Mouse (Mus musculus) megakaryocyte, adult 5-6 weeks (primary cell): ENCODE measurements around the gene Itgam. TPM values are rescaled to one million over a fixed set of nuclear protein-coding genes. Genes with fewer than 3 reads are reported as not detected.
A peak's percentile ranks its signal among the peaks of the same experiment; 100 is the strongest.

ENCODE experiments used
- ATAC-seq: 2 replicates; pipeline ENCODE4 v1.8.0; 2016; ENCODE audit warnings: mild to moderate bottlenecking, inconsistent platforms; ENCODE audit not compliant: poor library complexity, severe bottlenecking
- total RNA-seq, 2 experiments: library from RNA; stranded (forward) in 1 of 2; stranded (reverse) in 1 of 2; fragments of 153-499, 151-499 nt in 1 of 2; fragments of 221-1000, 200-1000 nt in 1 of 2; gene quantifications; 2 replicates each; pipeline versions ENCODE4 v1.2.3 to v1.2.4; 2015 to 2017

The Itgam gene
- total RNA-seq, 2 experiments from 2014 or later: 209 to 286 TPM

- 0 out of 2 replicates have a peak, but pooled peaks have one; percentile 19 for ATAC-seq
Observed at GRCm38 (mm10) chr7:128128741-128129720, 66.6 kb downstream of the Itgam start, which contains the start of gene Itgax. Gene Itgax (plus strand): TSS chr7:128129547.

GRCm38 (mm10) chr7:128132148-128132547 is 69.7 kb downstream of the Itgam start:
- no peak for ATAC-seq

GRCm38 (mm10) chr7:128133596-128133995 is 71.2 kb downstream of the Itgam start:
- ATAC-seq: peak; percentile 86

GRCm38 (mm10) chr7:128136927-128137326 is 74.5 kb downstream of the Itgam start:
- no peak for ATAC-seq

DNA sequence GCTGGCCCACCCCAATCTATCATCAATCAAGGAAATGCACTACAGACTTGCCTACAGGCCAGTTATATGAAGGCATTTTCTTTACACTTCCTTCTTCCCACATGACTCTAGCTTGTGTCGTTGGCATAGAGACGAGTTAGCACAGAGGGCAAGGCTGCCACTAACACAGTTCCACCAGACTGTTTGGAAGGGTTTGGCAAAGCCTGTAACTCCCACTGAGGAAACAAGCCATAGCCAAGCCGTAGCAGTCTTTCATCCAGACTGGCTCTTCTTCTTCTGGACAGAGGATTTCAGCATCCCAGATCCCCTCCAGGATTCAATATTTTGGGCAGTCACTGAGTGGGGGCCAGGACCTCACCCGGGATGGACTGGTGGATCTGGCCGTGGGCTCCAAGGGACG is 77.2 kb downstream of the Itgam start:
- ATAC-seq: no peak

- no peak for ATAC-seq
Observed at GRCm38 (mm10) chr7:128150970-128151369, 88.5 kb downstream of the Itgam start.

DNA sequence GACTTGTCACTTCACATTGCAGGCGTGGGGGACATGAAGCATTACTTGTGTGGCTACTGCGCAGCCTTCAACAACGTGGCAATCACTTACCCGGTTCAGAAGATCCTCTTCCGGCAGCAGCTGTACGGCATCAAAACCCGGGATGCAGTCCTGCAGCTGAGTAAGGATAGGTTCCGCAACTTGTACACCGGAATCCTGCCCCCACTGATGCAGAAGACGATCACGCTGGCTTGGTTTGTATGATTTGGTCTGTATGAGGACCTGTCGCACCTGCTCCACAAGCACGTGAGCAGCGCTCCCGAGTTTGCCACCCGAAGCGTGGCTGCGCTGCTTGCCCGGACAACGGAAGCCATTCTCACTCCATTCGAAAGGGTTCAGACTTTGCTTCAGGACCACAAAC is 91.6 kb downstream of the Itgam start, which contains the start of gene Itgad:
TSS of gene Itgad (plus strand) at position 301 of the 400 bp plus-strand sequence.
- no peak for ATAC-seq

GRCm38 (mm10) chr7:128154924-128155323 is 92.5 kb downstream of the Itgam start:
- no peak for ATAC-seq

- ATAC-seq: peak; percentile 49; the same call in 1 of the 2 replicates
Observed at GRCm38 (mm10) chr7:128158688-128159354, 96.4 kb downstream of the Itgam start.

- no peak for ATAC-seq
Observed at GRCm38 (mm10) chr7:128164001-128164400, 101.6 kb downstream of the Itgam start.

- ATAC-seq: no peak
Observed at GRCm38 (mm10) chr7:128166391-128166790, 104.0 kb downstream of the Itgam start.

Other genes with a start within 250 kb of the Itgam start
- 59.2 and 68.7 TPM in 2 replicates for gene Stx4a, start 238.3 kb upstream of the Itgam start, total RNA-seq (2015)
- 37.7 and 45.0 TPM in 2 replicates for gene Stx4a, start 238.3 kb upstream of the Itgam start, total RNA-seq (2017)
- gene Stx1b, start 238.1 kb upstream of the Itgam start, total RNA-seq (2015): 0.04 TPM in 1 of 2 replicates, not detected in the other
- not detected in 2 replicates for gene Stx1b, start 238.1 kb upstream of the Itgam start, total RNA-seq (2017)
- 16.4 and 22.5 TPM in 2 replicates for gene Zfp646, start 186.4 kb upstream of the Itgam start, total RNA-seq (2015)
- 32.2 and 36.8 TPM in 2 replicates for gene Zfp646, start 186.4 kb upstream of the Itgam start, total RNA-seq (2017)
- gene Zfp668, start 185.8 kb upstream of the Itgam start, total RNA-seq (2015): 2.9 and 5.7 TPM in 2 replicates
- 1.9 and 3.1 TPM in 2 replicates for gene Zfp668, start 185.8 kb upstream of the Itgam start, total RNA-seq (2017)
- 0.48 TPM in 1 of 2 replicates, not detected in the other for gene Prss53, start 171.7 kb upstream of the Itgam start, total RNA-seq (2015)
- gene Prss53, start 171.7 kb upstream of the Itgam start, total RNA-seq (2017): not detected in 2 replicates
- not detected in 2 replicates for gene Gm21974, start 167.2 kb upstream of the Itgam start, total RNA-seq (2015)
- not detected in 2 replicates for gene Gm21974, start 167.2 kb upstream of the Itgam start, total RNA-seq (2017)
- 49.9 and 59.6 TPM in 2 replicates for gene Vkorc1, start 167.0 kb upstream of the Itgam start, total RNA-seq (2015)
- 5.5 and 11.2 TPM in 2 replicates for gene Vkorc1, start 167.0 kb upstream of the Itgam start, total RNA-seq (2017)
- 45.1 and 47.9 TPM in 2 replicates for gene Bckdk, start 158.6 kb upstream of the Itgam start, total RNA-seq (2015)
- 31.2 and 35.5 TPM in 2 replicates for gene Bckdk, start 158.6 kb upstream of the Itgam start, total RNA-seq (2017)
- gene Kat8, start 150.1 kb upstream of the Itgam start, total RNA-seq (2015): 20.1 and 24.6 TPM in 2 replicates
- 22.7 and 23.6 TPM in 2 replicates for gene Kat8, start 150.1 kb upstream of the Itgam start, total RNA-seq (2017)
- gene Prss8, start 132.5 kb upstream of the Itgam start, total RNA-seq (2015): not detected in 2 replicates
- not detected in 2 replicates for gene Prss8, start 132.5 kb upstream of the Itgam start, total RNA-seq (2017)
- 0.78 and 1.1 TPM in 2 replicates for gene Prss36, start 115.9 kb upstream of the Itgam start, total RNA-seq (2015)
- 1.7 TPM in 1 of 2 replicates, not detected in the other for gene Prss36, start 115.9 kb upstream of the Itgam start, total RNA-seq (2017)
- 106 and 143 TPM in 2 replicates for gene Fus, start 95.2 kb upstream of the Itgam start, total RNA-seq (2015)
- gene Fus, start 95.2 kb upstream of the Itgam start, total RNA-seq (2017): 31.4 and 61.8 TPM in 2 replicates
- gene Pycard, start 68.8 kb upstream of the Itgam start, total RNA-seq (2015): 251 and 323 TPM in 2 replicates
- gene Pycard, start 68.8 kb upstream of the Itgam start, total RNA-seq (2017): 48.0 and 56.5 TPM in 2 replicates
- not detected in 2 replicates for gene Trim72, start 58.7 kb upstream of the Itgam start, total RNA-seq (2015)
- not detected in 2 replicates for gene Trim72, start 58.7 kb upstream of the Itgam start, total RNA-seq (2017)
- 9.8 and 11.2 TPM in 2 replicates for gene Gm49368, start within 50 bp of the Itgam start, total RNA-seq (2015)
- 0.81 and 2.3 TPM in 2 replicates for gene Gm49368, start within 50 bp of the Itgam start, total RNA-seq (2017)
- gene Itgax, start 66.9 kb downstream of the Itgam start, total RNA-seq (2015): 5.1 and 6.3 TPM in 2 replicates
- gene Itgax, start 66.9 kb downstream of the Itgam start, total RNA-seq (2017): 9.8 and 9.9 TPM in 2 replicates
- 1.5 and 3.4 TPM in 2 replicates for gene Itgad, start 91.7 kb downstream of the Itgam start, total RNA-seq (2015)
- 0.26 and 0.73 TPM in 2 replicates for gene Itgad, start 91.7 kb downstream of the Itgam start, total RNA-seq (2017)
- 1.3 and 6.9 TPM in 2 replicates for gene Cox6a2, start 143.7 kb downstream of the Itgam start, total RNA-seq (2015)
- 2.9 and 5.4 TPM in 2 replicates for gene Cox6a2, start 143.7 kb downstream of the Itgam start, total RNA-seq (2017)
- 3.1 and 3.9 TPM in 2 replicates for gene Armc5, start 174.7 kb downstream of the Itgam start, total RNA-seq (2015)
- gene Armc5, start 174.7 kb downstream of the Itgam start, total RNA-seq (2017): 7.0 TPM in 2 replicates
- gene 9130023H24Rik, start 175.4 kb downstream of the Itgam start, total RNA-seq (2015): 4.4 and 5.1 TPM in 2 replicates
- gene 9130023H24Rik, start 175.4 kb downstream of the Itgam start, total RNA-seq (2017): 4.3 and 5.3 TPM in 2 replicates
- 1.1 TPM in 1 of 2 replicates, not detected in the other for gene Tgfb1i1, start 184.2 kb downstream of the Itgam start, total RNA-seq (2015)
- gene Tgfb1i1, start 184.2 kb downstream of the Itgam start, total RNA-seq (2017): 0.07 TPM in 1 of 2 replicates, not detected in the other
- gene Slc5a2, start 203.0 kb downstream of the Itgam start, total RNA-seq (2015): 0.68 TPM in 1 of 2 replicates, not detected in the other
- not detected in 2 replicates for gene Slc5a2, start 203.0 kb downstream of the Itgam start, total RNA-seq (2017)
- gene BC017158, start 235.5 kb downstream of the Itgam start, total RNA-seq (2015): 12.7 and 19.7 TPM in 2 replicates
- 8.8 and 9.7 TPM in 2 replicates for gene BC017158, start 235.5 kb downstream of the Itgam start, total RNA-seq (2017)